Mouse (Mus musculus): Measurements from ENCODE around the gene Cwh43.

GRCm38 (mm10) chr5:73411771-73412170 is 5.9 kb downstream of the Cwh43 start:
- TF ChIP-seq POLR2A (IDR thresholded peaks at IDR 0.05; ENCODE audit: low read depth, low read length) (no peak), CTCF (conservative IDR thresholded peaks at IDR 0.05; ENCODE audit: insufficient read depth, insufficient read length, low read depth, low read length) (no peak)
